Mouse (Mus musculus) heart, embryonic 16.5 days (tissue): Measurements from ENCODE around the gene Rgs5. TPM values are rescaled to one million over a fixed set of nuclear protein-coding genes. Genes with fewer than 3 reads are reported as not detected.

Source experiments
- ATAC-seq: fragments of 200-750 bp; cut with Nextera tagmentation; replicated peaks from 2 replicates; pipeline ENCODE4 v1.8.0; 2017; ENCODE audit warnings: moderate number of reproducible peaks; ENCODE audit not compliant: insufficient read depth, low FRiP score; ENCODE audit errors: extremely low read depth
- H3K27ac ChIP-seq: fragments of 300-500 bp; sonication (generic); 2 replicates; pipeline ENCODE4 v1.5.1; 2014; ENCODE audit warnings: mild to moderate bottlenecking, low read length, control low read depth, moderate library complexity
- H3K27me3 ChIP-seq: fragments of 300-500 bp; sonication (generic); 2 replicates; pipeline ENCODE4 v1.6.1; 2014; ENCODE audit warnings: low read length, mixed read lengths; ENCODE audit not compliant: control insufficient read depth, insufficient read depth
- H3K36me3 ChIP-seq: fragments of 300-500 bp; sonication (generic); 2 replicates; pipeline ENCODE4 v1.6.1; 2014; ENCODE audit not compliant: control insufficient read depth, insufficient read depth
- H3K4me1 ChIP-seq: fragments of 300-500 bp; sonication (generic); 2 replicates; pipeline ENCODE4 v1.6.1; 2014; ENCODE audit warnings: low read length, mixed read lengths; ENCODE audit not compliant: control insufficient read depth, insufficient read depth
- H3K4me2 ChIP-seq: fragments of 300-500 bp; sonication (generic); 2 replicates; pipeline ENCODE4 v1.6.1; 2014; ENCODE audit warnings: low read depth, mild to moderate bottlenecking, control low read depth, low read length
- H3K4me3 ChIP-seq: fragments of 300-500 bp; sonication (generic); 2 replicates; pipeline ENCODE4 v1.5.1; 2014; ENCODE audit warnings: mild to moderate bottlenecking, control low read depth, low read length
- H3K9ac ChIP-seq: fragments of 300-500 bp; sonication (generic); 2 replicates; pipeline ENCODE4 v1.6.1; 2014; ENCODE audit warnings: low read length, control low read depth
- H3K9me3 ChIP-seq: fragments of 300-500 bp; sonication (generic); replicated peaks from 2 replicates; pipeline ENCODE4 v1.6.1; 2016; ENCODE audit warnings: low read length; ENCODE audit not compliant: control insufficient read depth
- WGBS: fragments of 180-500 bp; shearing (Covaris S2); extraction: QIAGEN DNeasy Blood & Tissue Kit; methylation state at CpG from one replicate; pipeline ENCODE4 v1.1.7; 2014; 5-methylcytosine and 5-hydroxymethylcytosine counted together
- polyA plus RNA-seq: library from polyadenylated mRNA; unstranded; fragments of >200 nt; fragmentation: Nextera tagmentation; extraction: Ambion mirVana; gene quantifications from 2 replicates; pipeline ENCODE4 v1.2.1, GENCODE M21; 2015

Gene Rgs5
- polyA plus RNA-seq: 12.6 and 12.9 TPM in 2 replicates

- no peaks in the 10 kb centered on the region for H3K9me3 ChIP-seq
- H3K4me1 ChIP-seq: peaks cover 7% of the 10 kb centered on the region; the same call in 1 of the 2 replicates
- no peak within 1 kb of the TSS for H3K27ac ChIP-seq
- H3K9ac ChIP-seq: 0 out of 2 replicates have a peak within 1 kb of the TSS, but pooled peaks have one; percentile 0
- peak; percentile 65; the same call in 1 of the 2 replicates for ATAC-seq
- H3K4me2 ChIP-seq: peak within 1 kb of the TSS; percentile 50
- no peaks in the 10 kb centered on the region for H3K27me3 ChIP-seq
- WGBS: 5% methylated on average over 8 of the region's 8 CpGs
- H3K4me3 ChIP-seq: peak within 1 kb of the TSS; percentile 15
- H3K36me3 ChIP-seq: no peaks in the 10 kb centered on the region
These were observed at the start of gene Rgs5 for GRCm38 (mm10) chr1:169655256-169655655. Rgs5 (plus strand) TSS chr1:169655501.

GRCm38 (mm10) chr1:169606164-169606563 lies 49.1 kb upstream of the Rgs5 start:
- no peaks in the 10 kb centered on the region for H3K9me3 ChIP-seq
- no peak overlapping the region for H3K4me2 ChIP-seq
- no peak overlapping the region for H3K9ac ChIP-seq
- no peak overlapping the region for H3K4me3 ChIP-seq
- no peak for ATAC-seq
- H3K36me3 ChIP-seq: no peaks in the 10 kb centered on the region
- H3K4me1 ChIP-seq: no peaks in the 10 kb centered on the region
- WGBS: 78% methylated on average over 3 of the region's 3 CpGs
- no peaks in the 10 kb centered on the region for H3K27me3 ChIP-seq
- no peak overlapping the region for H3K27ac ChIP-seq

- Histone ChIP-seq H3K4me2 (no peak overlapping the region), H3K9ac (no peak overlapping the region), H3K4me3 (no peak overlapping the region), H3K36me3 (no peaks in the 10 kb centered on the region), H3K27me3 (no peaks in the 10 kb centered on the region), H3K9me3 (no peaks in the 10 kb centered on the region), H3K4me1 (no peaks in the 10 kb centered on the region), H3K27ac (no peak overlapping the region)
- no peak for ATAC-seq
- 67% methylated on average over 7 of the region's 7 CpGs for WGBS
These were observed 25.6 kb upstream of the Rgs5 start for GRCm38 (mm10) chr1:169629738-169630137.

DNA sequence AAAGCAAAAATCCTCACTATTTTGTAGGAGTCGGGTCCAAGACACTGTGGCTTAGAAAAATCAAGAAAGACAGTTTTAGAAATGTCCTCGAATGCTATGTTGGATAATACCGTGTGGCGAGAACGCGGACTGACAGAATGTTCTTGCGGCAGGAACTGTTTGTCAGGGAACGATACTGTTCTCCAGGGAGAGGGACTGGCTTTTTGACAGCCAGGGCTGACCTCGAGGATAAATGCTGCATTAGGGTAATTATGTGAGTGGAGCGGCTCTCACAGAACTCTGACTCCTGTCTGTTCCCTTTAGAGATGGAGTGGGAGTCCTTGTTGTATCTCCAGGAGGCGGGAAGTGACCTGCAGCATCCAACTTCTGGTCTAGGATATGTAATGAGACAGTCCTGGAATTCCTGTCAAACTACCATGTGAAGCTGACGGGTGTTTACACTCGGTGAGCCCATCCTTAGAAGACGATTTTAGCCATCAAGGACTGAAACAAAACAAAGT lies 18.0 kb upstream of the Rgs5 start:
- no peak for ATAC-seq
- H3K4me2 ChIP-seq: no peak overlapping the region

DNA sequence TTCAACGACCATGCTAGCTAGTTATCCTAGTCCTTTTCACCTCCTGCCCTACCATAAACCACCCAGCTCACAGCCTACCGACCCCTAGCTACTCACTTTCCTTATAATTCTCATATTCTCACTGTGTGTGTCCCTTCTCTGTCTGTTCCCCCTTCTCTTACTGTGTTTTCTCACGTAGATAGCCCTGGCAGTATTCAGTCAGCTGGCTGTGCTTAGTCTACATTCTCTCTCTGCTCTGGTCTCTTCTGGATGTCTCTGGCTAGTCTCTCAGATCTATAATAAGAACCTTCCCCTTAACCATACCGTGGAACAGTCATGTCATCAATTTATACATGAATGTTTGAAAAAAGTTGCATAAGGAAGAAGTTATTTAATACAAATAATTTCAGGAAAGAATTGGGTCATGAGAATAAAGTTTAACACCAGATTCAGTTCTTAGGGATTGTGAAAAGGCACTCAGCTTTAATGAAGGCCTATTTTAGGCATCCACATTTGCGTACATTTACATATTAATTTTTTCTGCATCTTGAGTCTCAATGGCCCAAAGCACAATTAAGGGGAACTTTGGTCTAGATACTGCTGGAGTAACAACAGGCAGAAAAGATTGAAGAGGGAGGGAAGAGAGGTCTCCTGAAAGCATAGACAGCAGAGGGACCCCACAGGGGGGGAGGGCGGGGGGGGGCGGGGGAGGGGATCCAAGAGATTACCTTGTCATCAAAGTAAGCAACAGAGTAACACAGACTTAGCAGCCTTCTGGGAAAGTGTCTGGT lies 10.2 kb upstream of the Rgs5 start:
- ATAC-seq: no peak
- 69% methylated on average over 5 of the region's 7 CpGs for WGBS
- no peaks in the 10 kb centered on the region for H3K4me1 ChIP-seq
- H3K27ac ChIP-seq: no peak overlapping the region
- H3K36me3 ChIP-seq: no peaks in the 10 kb centered on the region
- H3K27me3 ChIP-seq: no peaks in the 10 kb centered on the region
- no peak overlapping the region for H3K9ac ChIP-seq
- no peak overlapping the region for H3K4me3 ChIP-seq
- no peaks in the 10 kb centered on the region for H3K9me3 ChIP-seq
- H3K4me2 ChIP-seq: no peak overlapping the region

More for the DNA sequence above, 18.0 kb upstream of the Rgs5 start:
- H3K4me3 ChIP-seq: no peak overlapping the region
- no peak overlapping the region for H3K27ac ChIP-seq
- H3K4me1 ChIP-seq: no peaks in the 10 kb centered on the region
- H3K36me3 ChIP-seq: no peaks in the 10 kb centered on the region
- WGBS: 57% methylated on average over 14 of the region's 14 CpGs
- H3K9ac ChIP-seq: no peak overlapping the region
- H3K27me3 ChIP-seq: no peaks in the 10 kb centered on the region
- H3K9me3 ChIP-seq: no peaks in the 10 kb centered on the region

GRCm38 (mm10) chr1:169659479-169659878 lies 4.2 kb downstream of the Rgs5 start:
- Histone ChIP-seq H3K36me3 (no peaks in the 10 kb centered on the region), H3K4me2 (no peak overlapping the region), H3K9me3 (no peaks in the 10 kb centered on the region), H3K27me3 (no peaks in the 10 kb centered on the region), H3K27ac (no peak overlapping the region), H3K4me3 (no peak overlapping the region), H3K9ac (no peak overlapping the region), H3K4me1 (peaks cover 6% of the 10 kb centered on the region; the same call in 1 of the 2 replicates)
- 10% methylated on average over 4 of the region's 4 CpGs for WGBS
- ATAC-seq: no peak

DNA sequence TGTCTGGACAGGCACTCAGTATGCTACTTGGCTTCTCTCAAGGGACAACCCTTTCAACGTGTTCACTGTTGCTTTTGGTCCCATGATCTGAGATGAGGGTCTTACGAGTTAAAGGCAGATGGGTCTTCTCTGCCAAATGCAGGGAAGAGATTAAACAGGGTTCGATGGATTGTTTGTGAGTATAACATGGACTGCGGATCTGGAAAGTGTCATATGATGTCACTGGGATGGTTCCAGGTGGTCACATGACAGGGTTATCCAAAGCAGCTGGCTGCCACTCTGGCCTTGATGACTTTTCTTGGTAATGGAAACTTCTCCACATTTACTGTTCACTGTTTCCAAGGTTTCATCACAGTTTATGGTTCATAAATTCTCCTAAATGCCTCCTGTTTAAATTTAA lies 12.0 kb downstream of the Rgs5 start:
- Histone ChIP-seq H3K27ac (no peak overlapping the region), H3K4me2 (no peak overlapping the region), H3K9ac (no peak overlapping the region), H3K36me3 (no peaks in the 10 kb centered on the region), H3K4me3 (no peak overlapping the region), H3K27me3 (no peaks in the 10 kb centered on the region), H3K4me1 (no peaks in the 10 kb centered on the region), H3K9me3 (no peaks in the 10 kb centered on the region)
- WGBS: 49% methylated on average over 4 of the region's 4 CpGs
- ATAC-seq: no peak

DNA sequence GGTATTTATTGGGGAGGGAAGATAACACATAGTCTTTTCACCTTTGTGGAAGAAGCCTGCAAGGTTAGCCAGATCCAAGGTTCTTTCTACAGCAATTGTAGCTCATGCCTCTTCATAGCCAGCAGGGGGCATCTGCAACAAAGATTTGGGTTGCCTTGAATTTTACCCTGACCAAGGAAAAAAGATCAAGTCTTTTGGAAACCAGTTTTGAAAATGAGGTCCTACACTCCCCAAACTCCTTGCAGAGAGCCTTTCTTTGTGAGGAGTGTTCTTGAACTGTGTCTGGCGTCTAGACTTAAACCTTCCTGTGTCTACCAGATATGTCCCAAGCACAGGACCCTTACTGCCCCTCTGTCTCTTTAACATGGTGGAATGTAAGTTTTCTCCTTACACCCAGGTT lies 15.4 kb downstream of the Rgs5 start:
- ATAC-seq: no peak

GRCm38 (mm10) chr1:169671801-169672200 lies 16.5 kb downstream of the Rgs5 start:
- Histone ChIP-seq H3K9ac (no peak overlapping the region), H3K9me3 (no peaks in the 10 kb centered on the region), H3K27me3 (no peaks in the 10 kb centered on the region), H3K27ac (no peak overlapping the region), H3K36me3 (no peaks in the 10 kb centered on the region), H3K4me2 (no peak overlapping the region), H3K4me1 (no peaks in the 10 kb centered on the region), H3K4me3 (no peak overlapping the region)
- WGBS: 78% methylated on average over 2 of the region's 2 CpGs
- no peak for ATAC-seq

More for the DNA sequence above, 15.4 kb downstream of the Rgs5 start:
- H3K4me2 ChIP-seq: no peak overlapping the region
- 54% methylated on average over 1 of the region's 1 CpGs for WGBS
- H3K4me1 ChIP-seq: no peaks in the 10 kb centered on the region
- H3K9me3 ChIP-seq: no peaks in the 10 kb centered on the region
- no peaks in the 10 kb centered on the region for H3K27me3 ChIP-seq
- no peak overlapping the region for H3K4me3 ChIP-seq
- H3K36me3 ChIP-seq: no peaks in the 10 kb centered on the region
- no peak overlapping the region for H3K9ac ChIP-seq
- H3K27ac ChIP-seq: no peak overlapping the region
